Mouse (Mus musculus) layer of hippocampus, adult 2 months (tissue): Measurements from ENCODE around the gene Dcun1d5. TPM values are rescaled to one million over a fixed set of nuclear protein-coding genes. Genes with fewer than 3 reads are reported as not detected.

Experiments
- DNase-seq, 2 experiments: peaks; one replicate each; pipeline ENCODE4 v3.0.0; 2022; ENCODE audit warnings: low spot score in 2 of 2
- H3K27ac ChIP-seq: fragments of 200-600 bp; 2 replicates; pipeline ENCODE4 v1.8.1; 2022
- H3K4me3 ChIP-seq: fragments of 200-600 bp; 2 replicates; pipeline ENCODE4 v1.8.1; 2022; ENCODE audit warnings: mild to moderate bottlenecking
- CTCF ChIP-seq: fragments of 200-600 bp; conservative IDR thresholded peaks from 2 replicates; pipeline ENCODE4 v1.8.1; 2022; ENCODE audit warnings: antibody characterized with exemption, mild to moderate bottlenecking, moderate library complexity
- total RNA-seq, 2 experiments: library from RNA; stranded (reverse); gene quantifications; 2 replicates each; pipeline ENCODE4 v1.2.3; 2021

Dcun1d5 gene
- total RNA-seq, 2 experiments from 2014 or later, result 75.5 to 75.7 TPM

- no peak for TF ChIP-seq CTCF
- DNase-seq, result no peak
- no peak overlapping the region for H3K4me3 ChIP-seq
- H3K27ac ChIP-seq, result no peak overlapping the region
Measured at GRCm38 (mm10) chr9:7221460-7221859, 37.1 kb downstream of the Dcun1d5 start.

GRCm38 (mm10) chr9:7238619-7239018, 54.3 kb downstream of the Dcun1d5 start:
- Histone ChIP-seq H3K4me3 (no peak overlapping the region), H3K27ac (no peak overlapping the region)
- TF ChIP-seq CTCF, result no peak
- DNase-seq, result no peak

GRCm38 (mm10) chr9:7239967-7240366, 55.6 kb downstream of the Dcun1d5 start:
- TF ChIP-seq CTCF, result no peak
- DNase-seq, result no peak
- Histone ChIP-seq H3K4me3 (no peak overlapping the region), H3K27ac (no peak overlapping the region)

- no peak for DNase-seq
- no peak overlapping the region for H3K4me3 ChIP-seq
- TF ChIP-seq CTCF, result no peak
- no peak overlapping the region for H3K27ac ChIP-seq
Measured at GRCm38 (mm10) chr9:7252797-7253654, 68.7 kb downstream of the Dcun1d5 start.

Other genes with a start within 250 kb of the Dcun1d5 start
- 10 to 100 TPM; 31.5 to 33.8 TPM for gene Dync2h1, start 74 bp upstream of the Dcun1d5 start, total RNA-seq
- under 1 TPM in 1 of 2 experiments, not detected in 1; 0.18 TPM for gene Mmp13, start 88.0 kb downstream of the Dcun1d5 start, total RNA-seq
- not detected for gene Mmp12, start 159.9 kb downstream of the Dcun1d5 start, total RNA-seq
- not detected for gene Mmp1b, start 203.5 kb downstream of the Dcun1d5 start, total RNA-seq